Mouse (Mus musculus) bone marrow, adult 2 months (tissue): ENCODE data around the gene P4htm.

ENCODE experiments used
- CTCF ChIP-seq: fragments of 200-500 bp; IDR thresholded peaks from 2 replicates; pipeline ENCODE4 v1.5.1; 2011; ENCODE audit warnings: low read length, control low read depth; ENCODE audit not compliant: control insufficient read depth, insufficient read depth
- POLR2A ChIP-seq: fragments of 200-500 bp; IDR thresholded peaks from 2 replicates; pipeline ENCODE4 v1.6.1; 2011; ENCODE audit warnings: low read depth, mild to moderate bottlenecking, control low read depth, low read length, borderline replicate concordance; ENCODE audit not compliant: control insufficient read depth

DNA sequence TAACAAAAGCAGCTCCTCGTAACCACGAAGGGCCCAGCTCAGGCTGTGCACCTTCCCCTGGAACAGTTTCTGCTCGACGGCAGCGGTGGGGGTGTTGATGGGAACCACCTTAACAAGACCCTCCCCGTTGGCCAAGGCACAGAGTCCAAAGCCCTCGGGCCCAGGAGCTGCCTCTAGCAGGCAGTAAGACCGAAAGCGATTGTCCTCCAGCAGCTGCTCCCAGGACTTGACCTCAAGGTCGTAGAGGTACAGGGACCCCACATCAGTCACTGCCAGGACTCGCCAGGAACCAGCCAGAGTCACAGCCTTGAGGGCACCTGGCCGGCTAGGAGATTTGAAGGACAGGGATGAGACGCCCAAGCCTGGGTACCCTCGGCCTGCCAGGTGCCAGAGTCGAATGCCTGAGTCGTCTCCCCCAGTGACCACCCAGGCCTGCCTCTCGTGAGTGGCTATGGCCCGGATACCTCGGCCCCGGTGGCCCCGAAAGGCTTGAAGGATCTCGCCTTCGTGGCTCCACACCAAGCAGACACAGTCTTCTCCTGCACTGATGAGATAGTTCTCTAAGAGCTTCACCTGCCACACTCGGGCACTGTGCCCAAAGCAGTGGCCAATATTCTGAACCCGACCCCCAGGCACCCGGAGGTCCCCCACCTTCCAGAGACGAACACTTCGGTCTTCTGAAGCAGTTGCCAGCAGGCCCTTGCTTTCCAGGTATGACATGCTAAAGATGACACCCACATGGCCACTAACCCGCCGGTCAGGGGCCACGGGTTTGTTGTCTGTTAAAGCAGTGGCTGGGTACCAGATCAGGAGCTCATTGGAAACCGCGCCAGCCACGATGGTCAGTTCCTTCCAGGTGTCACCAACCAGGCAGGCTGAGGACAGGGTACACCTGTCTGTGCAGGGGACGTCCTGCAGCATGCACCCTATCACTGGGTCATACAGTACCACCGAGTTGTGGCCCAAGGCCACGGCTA is 21.9 kb downstream of the P4htm start:
- TF ChIP-seq CTCF: no peak
- TF ChIP-seq POLR2A: no peak
